Mouse (Mus musculus) layer of hippocampus, adult 2 months (tissue): ENCODE measurements around the gene Sypl. TPM values are rescaled to one million over a fixed set of nuclear protein-coding genes. Genes with fewer than 3 reads are reported as not detected.

Source experiments
- DNase-seq, 2 experiments: peaks; one replicate each; pipeline ENCODE4 v3.0.0; 2022; ENCODE audit warnings: low spot score in 2 of 2
- H3K27ac ChIP-seq: fragments of 200-600 bp; 2 replicates; pipeline ENCODE4 v1.8.1; 2022
- H3K4me3 ChIP-seq: fragments of 200-600 bp; 2 replicates; pipeline ENCODE4 v1.8.1; 2022; ENCODE audit warnings: mild to moderate bottlenecking
- CTCF ChIP-seq: fragments of 200-600 bp; conservative IDR thresholded peaks from 2 replicates; pipeline ENCODE4 v1.8.1; 2022; ENCODE audit warnings: antibody characterized with exemption, mild to moderate bottlenecking, moderate library complexity
- long read RNA-seq, 2 experiments: library from polyadenylated mRNA; stranded (forward); transcript quantifications; one replicate each; pipeline ENCODE4 v2.0.0; 2021; ENCODE audit warnings: borderline mapping rate in 2 of 2
- total RNA-seq, 2 experiments: library from RNA; stranded (reverse); gene quantifications; 2 replicates each; pipeline ENCODE4 v1.2.3; 2021

Sypl gene
- total RNA-seq, result 10 to 100 TPM; 44.1 to 46.0 TPM
- long read RNA-seq, experiment 1, transcript Sypl-201 (5 exons, 2,019 nt), result major isoform, 13 of 33 reads
- long read RNA-seq, experiment 1, partial matches to known transcripts, result 13 of 33 reads
- long read RNA-seq, experiment 1, other reads (novel, unspliced or antisense), result 7 of 33 reads
- long read RNA-seq, experiment 2, transcript Sypl-201 (5 exons, 2,019 nt), result major isoform, 18 of 46 reads
- long read RNA-seq, experiment 2, partial matches to known transcripts, result 2 of 46 reads
- long read RNA-seq, experiment 2, other reads (novel, unspliced or antisense), result 26 of 46 reads

- Histone ChIP-seq H3K4me3 (peak within 1 kb of the TSS; percentile 76), H3K27ac (peak within 1 kb of the TSS; percentile 98)
- no peak for TF ChIP-seq CTCF
- DNase-seq, result peak; percentile 91 to 96
Measured at GRCm38 (mm10) chr12:32953596-32954215, at the start of gene Sypl. TSS of gene Sypl (plus strand) at chr12:32953891.

- H3K27ac ChIP-seq, result no peak overlapping the region
- no peak overlapping the region for H3K4me3 ChIP-seq
- DNase-seq, result no peak
- TF ChIP-seq CTCF, result no peak
Measured at GRCm38 (mm10) chr12:32909686-32910085, 44.0 kb upstream of the Sypl start.

GRCm38 (mm10) chr12:32910092-32910491, 43.6 kb upstream of the Sypl start:
- H3K4me3 ChIP-seq, result peak overlapping the region; percentile 39
- peak overlapping the region; percentile 71 for H3K27ac ChIP-seq
- TF ChIP-seq CTCF, result peak; percentile 85
- DNase-seq, result peak; percentile 73 to 80

- Histone ChIP-seq H3K27ac (peak overlapping the region; percentile 71), H3K4me3 (peak overlapping the region; percentile 39)
- DNase-seq, result peak in 1 of 2 experiments; percentile 48
- peak; percentile 81 for TF ChIP-seq CTCF
Measured at GRCm38 (mm10) chr12:32910560-32911194, 43.0 kb upstream of the Sypl start.

- no peak overlapping the region for H3K27ac ChIP-seq
- TF ChIP-seq CTCF, result no peak
Measured at GRCm38 (mm10) chr12:32911569-32911968, 42.1 kb upstream of the Sypl start.

GRCm38 (mm10) chr12:32912772-32913171, 40.9 kb upstream of the Sypl start:
- H3K4me3 ChIP-seq, result no peak overlapping the region
- H3K27ac ChIP-seq, result no peak overlapping the region
- no peak for TF ChIP-seq CTCF
- no peak for DNase-seq

More at GRCm38 (mm10) chr12:32911569-32911968, 42.1 kb upstream of the Sypl start:
- H3K4me3 ChIP-seq, result no peak overlapping the region
- DNase-seq, result no peak

GRCm38 (mm10) chr12:32918683-32919082, 35.0 kb upstream of the Sypl start:
- no peak for TF ChIP-seq CTCF
- Histone ChIP-seq H3K4me3 (no peak overlapping the region), H3K27ac (no peak overlapping the region)
- no peak for DNase-seq

- Histone ChIP-seq H3K27ac (no peak overlapping the region), H3K4me3 (no peak overlapping the region)
- no peak for DNase-seq
- TF ChIP-seq CTCF, result no peak
Measured at GRCm38 (mm10) chr12:32919091-32919490, 34.6 kb upstream of the Sypl start.

- no peak for DNase-seq
- H3K4me3 ChIP-seq, result no peak overlapping the region
- TF ChIP-seq CTCF, result no peak
- H3K27ac ChIP-seq, result no peak overlapping the region
Measured at GRCm38 (mm10) chr12:32919527-32919926, 34.2 kb upstream of the Sypl start.

- Histone ChIP-seq H3K27ac (no peak overlapping the region), H3K4me3 (no peak overlapping the region)
- peak in 1 of 2 experiments; percentile 75 for DNase-seq
- peak; percentile 90 for TF ChIP-seq CTCF
Measured at GRCm38 (mm10) chr12:32920185-32920788, 33.4 kb upstream of the Sypl start.

GRCm38 (mm10) chr12:32921071-32921470, 32.6 kb upstream of the Sypl start:
- Histone ChIP-seq H3K4me3 (no peak overlapping the region), H3K27ac (no peak overlapping the region)
- TF ChIP-seq CTCF, result no peak
- DNase-seq, result no peak

- no peak overlapping the region for H3K4me3 ChIP-seq
- no peak for TF ChIP-seq CTCF
- no peak overlapping the region for H3K27ac ChIP-seq
- no peak for DNase-seq
Measured at GRCm38 (mm10) chr12:32921532-32922131, 32.1 kb upstream of the Sypl start.

GRCm38 (mm10) chr12:32924245-32924644, 29.4 kb upstream of the Sypl start:
- H3K4me3 ChIP-seq, result no peak overlapping the region
- no peak for DNase-seq
- no peak for TF ChIP-seq CTCF
- no peak overlapping the region for H3K27ac ChIP-seq
